Mouse (Mus musculus) WW6 (cell line): ENCODE data around the gene Retn.

ENCODE experiments used
- DNase-seq: peaks from one replicate; pipeline ENCODE4 v3.0.0-alpha.2; 2013; ENCODE audit warnings: low read depth, low spot score

Gene Retn

GRCm38 (mm10) chr8:3655526-3655925 is at the start of gene Retn:
Gene Retn, plus strand, starts transcription at chr8:3655770.
- no peak for DNase-seq

- DNase-seq: no peak
Observed at GRCm38 (mm10) chr8:3606593-3606992, 49.0 kb upstream of the Retn start.

- no peak for DNase-seq
Observed at GRCm38 (mm10) chr8:3607822-3608221, 47.7 kb upstream of the Retn start.

- no peak for DNase-seq
Observed at GRCm38 (mm10) chr8:3609046-3609815, 46.3 kb upstream of the Retn start.

GRCm38 (mm10) chr8:3609816-3610150 is 45.8 kb upstream of the Retn start:
- DNase-seq: no peak

- DNase-seq: peak; percentile 100
Observed at GRCm38 (mm10) chr8:3621199-3621970, 34.2 kb upstream of the Retn start, which contains the start of the genes Xab2 and Pet100. Gene Xab2, minus strand, starts transcription at chr8:3621316. Gene Pet100, plus strand, starts transcription at chr8:3621548.

GRCm38 (mm10) chr8:3622119-3622518 is 33.5 kb upstream of the Retn start:
- no peak for DNase-seq

GRCm38 (mm10) chr8:3625445-3625844 is 30.1 kb upstream of the Retn start, which contains the start of gene Pcp2:
Gene Pcp2, minus strand, starts transcription at chr8:3625545.
- DNase-seq: no peak

GRCm38 (mm10) chr8:3626971-3627370 is 28.6 kb upstream of the Retn start:
- no peak for DNase-seq

- DNase-seq: no peak
Observed at GRCm38 (mm10) chr8:3628014-3628413, 27.6 kb upstream of the Retn start.

- peak; percentile 76 for DNase-seq
Observed at GRCm38 (mm10) chr8:3630647-3631477, 24.7 kb upstream of the Retn start, which contains the start of gene Stxbp2. Gene Stxbp2, plus strand, starts transcription at chr8:3630955.

- no peak for DNase-seq
Observed at GRCm38 (mm10) chr8:3631478-3631875, 24.1 kb upstream of the Retn start.

GRCm38 (mm10) chr8:3645804-3646203 is 9.8 kb upstream of the Retn start:
- DNase-seq: no peak

GRCm38 (mm10) chr8:3646824-3647531 is 8.6 kb upstream of the Retn start:
- DNase-seq: no peak

GRCm38 (mm10) chr8:3647561-3647960 is 8.0 kb upstream of the Retn start:
- DNase-seq: no peak

- no peak for DNase-seq
Observed at GRCm38 (mm10) chr8:3648268-3648667, 7.3 kb upstream of the Retn start.

GRCm38 (mm10) chr8:3648990-3649389 is 6.6 kb upstream of the Retn start:
- DNase-seq: no peak

- DNase-seq: no peak
Observed at GRCm38 (mm10) chr8:3652845-3653244, 2.7 kb upstream of the Retn start.

- no peak for DNase-seq
Observed at GRCm38 (mm10) chr8:3654726-3655508, 653 bp upstream of the Retn start.

GRCm38 (mm10) chr8:3656725-3657381 is 1.3 kb downstream of the Retn start:
- no peak for DNase-seq
